Comparison of ENCODE assay signal across 8 mouse cellular contexts in the genomic region with DNA sequence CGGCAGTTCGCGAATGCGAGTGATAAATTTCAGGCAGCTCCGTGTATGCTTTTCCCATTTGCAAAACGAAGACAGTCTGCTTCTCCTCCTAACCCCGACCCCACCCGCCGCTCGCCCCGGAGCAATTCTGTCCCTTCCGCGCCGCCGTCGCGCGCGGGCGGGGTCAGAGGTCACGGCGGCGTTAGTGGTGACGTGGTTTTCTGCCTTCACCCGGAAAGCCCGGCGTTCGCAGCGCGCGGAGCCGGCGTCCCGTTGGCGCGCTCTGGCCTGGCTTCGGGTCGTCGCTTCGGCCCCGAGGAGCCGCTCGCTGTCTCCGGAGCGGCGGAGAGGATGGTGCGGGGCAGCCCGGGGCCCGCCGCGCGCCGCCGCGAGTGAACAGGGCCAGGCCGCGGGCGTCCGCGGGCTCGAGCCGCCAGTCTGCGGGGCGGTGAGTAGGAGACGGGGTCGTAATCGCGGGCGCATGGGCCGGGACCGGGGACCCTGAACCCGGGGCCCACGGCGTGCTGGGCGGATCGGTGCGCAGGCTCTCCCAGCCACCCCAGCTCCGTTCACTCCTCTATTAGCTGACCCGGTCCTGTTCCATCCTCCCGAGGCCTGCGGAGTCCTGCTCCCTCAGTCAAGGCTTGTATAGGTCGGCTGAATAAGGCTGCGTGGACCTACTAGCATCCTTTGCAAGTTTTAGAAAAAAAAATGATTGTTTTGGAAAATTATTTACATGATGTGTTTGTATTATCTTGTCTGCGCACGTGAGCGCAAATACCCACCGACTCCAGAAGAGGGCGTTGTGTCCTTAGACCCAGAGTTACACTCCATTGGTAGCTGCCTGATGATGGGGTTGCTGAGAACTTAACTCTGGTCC. TPM values are rescaled to one million over a fixed set of nuclear protein-coding genes. Genes with fewer than 3 reads are reported as not detected.
DNase-seq lines count a peak whose midpoint lies in the region; ATAC-seq and TF ChIP-seq lines count a peak whose summit lies in the region.

No protein-coding gene starts in this region.

- H3K9me3 ChIP-seq in embryonic facial prominence, embryonic 15.5 days (replicated peaks), result no peaks in the 10 kb centered on the region
- H3K9me3 ChIP-seq in limb, embryonic 14.5 days (ENCODE audit: control insufficient read depth, low read length), result no peaks in the 10 kb centered on the region
- no peaks in the 10 kb centered on the region for H3K9me3 ChIP-seq in midbrain, embryonic 16.5 days (replicated peaks; ENCODE audit: control insufficient read depth, low read length, poor library complexity, severe bottlenecking)

- under 1% methylated on average over 88 of the region's 88 CpGs for WGBS in embryonic facial prominence, embryonic 15.5 days
- WGBS in limb, embryonic 14.5 days, result under 1% methylated on average over 61 of the region's 88 CpGs
- WGBS in midbrain, embryonic 16.5 days, result under 1% methylated on average over 72 of the region's 88 CpGs
- under 1% methylated on average over 86 of the region's 88 CpGs for whole genome bisulfite sequencing in spleen, adult 2 months

- peaks cover 29% of the 10 kb centered on the region for H3K4me1 ChIP-seq in bone marrow macrophage, adult 2 months (ENCODE audit: control insufficient read depth, insufficient read depth, low read length)
- H3K4me1 ChIP-seq in embryonic facial prominence, embryonic 15.5 days, result peaks cover 27% of the 10 kb centered on the region
- peaks cover 13% of the 10 kb centered on the region for H3K4me1 ChIP-seq in limb, embryonic 14.5 days (ENCODE audit: control insufficient read depth, insufficient read depth, low read length)
- peaks cover 22% of the 10 kb centered on the region for H3K4me1 ChIP-seq in midbrain, embryonic 16.5 days (ENCODE audit: control insufficient read depth, insufficient read depth, low read length)
- H3K4me1 ChIP-seq in spleen, adult 2 months (ENCODE audit: control insufficient read depth, insufficient read depth, insufficient read length), result peaks cover 4% of the 10 kb centered on the region

- H3K27me3 ChIP-seq in embryonic facial prominence, embryonic 15.5 days, result no peaks in the 10 kb centered on the region
- H3K27me3 ChIP-seq in limb, embryonic 14.5 days (ENCODE audit: control insufficient read depth, insufficient read depth, low read length), result no peaks in the 10 kb centered on the region
- no peaks in the 10 kb centered on the region for H3K27me3 ChIP-seq in midbrain, embryonic 16.5 days (ENCODE audit: control insufficient read depth, insufficient read depth, low read depth, low read length)
- no peaks in the 10 kb centered on the region for H3K27me3 ChIP-seq in spleen, adult 2 months (ENCODE audit: control insufficient read depth, insufficient read depth, low read length)

- peak; percentile 85 for ATAC-seq in embryonic facial prominence, embryonic 15.5 days (ENCODE audit: insufficient number of reproducible peaks, low FRiP score, low TSS enrichment, low read depth)
- peak; percentile 89 for ATAC-seq in limb, embryonic 14.5 days (ENCODE audit: low FRiP score, low read depth)
- peak; percentile 84 for ATAC-seq in midbrain, embryonic 16.5 days

- H3K36me3 ChIP-seq in embryonic facial prominence, embryonic 15.5 days, result no peaks in the 10 kb centered on the region
- peaks cover 10% of the 10 kb centered on the region for H3K36me3 ChIP-seq in limb, embryonic 14.5 days (ENCODE audit: control insufficient read depth, insufficient read depth, low read length)
- no peaks in the 10 kb centered on the region; the same call in 1 of the 2 replicates for H3K36me3 ChIP-seq in midbrain, embryonic 16.5 days (ENCODE audit: control insufficient read depth, insufficient read depth, low read length)
- H3K36me3 ChIP-seq in spleen, adult 2 months (ENCODE audit: control insufficient read depth, insufficient read depth, low read length), result no peaks in the 10 kb centered on the region

- DNase-seq in B cell, adult 2 months, result peak; percentile 94 to 95
- DNase-seq in heart, adult 9 months (ENCODE audit: low spot score in 2 of 2), result peak; percentile 93
- DNase-seq in kidney, adult 9 months, result peak; percentile 94
- peak; percentile 83 for DNase-seq in limb, embryonic 14.5 days (ENCODE audit: low spot score)
- DNase-seq in spleen, adult 2 months (ENCODE audit: low read depth in 1 of 2, low spot score in 2 of 2), result peak; percentile 76 to 90

- H3K9ac ChIP-seq in embryonic facial prominence, embryonic 15.5 days, result peak overlapping the region; percentile 94
- peak overlapping the region; percentile 97 for H3K9ac ChIP-seq in limb, embryonic 14.5 days (ENCODE audit: low read depth, low read length, severe bottlenecking)
- peak overlapping the region; percentile 92 for H3K9ac ChIP-seq in midbrain, embryonic 16.5 days (ENCODE audit: low read depth, low read length)

- peak overlapping the region; percentile 77 for H3K4me3 ChIP-seq in bone marrow macrophage, adult 2 months (ENCODE audit: insufficient read depth, low read length)
- peak overlapping the region; percentile 98 for H3K4me3 ChIP-seq in embryonic facial prominence, embryonic 15.5 days (replicated peaks)
- H3K4me3 ChIP-seq in limb, embryonic 14.5 days (replicated peaks; ENCODE audit: low read length), result peak overlapping the region; percentile 100
- peak overlapping the region; percentile 99 for H3K4me3 ChIP-seq in midbrain, embryonic 16.5 days (ENCODE audit: low read depth, low read length)
- H3K4me3 ChIP-seq in spleen, adult 2 months (ENCODE audit: extremely low read depth, insufficient read depth, insufficient read length), result peak overlapping the region; percentile 88

- peak; percentile 19; the same call in 1 of the 2 replicates for TF ChIP-seq CTCF in bone marrow macrophage, adult 2 months (IDR thresholded peaks at IDR 0.05; ENCODE audit: low read depth, low read length)
- no peak for TF ChIP-seq CTCF in spleen, adult 2 months (IDR thresholded peaks at IDR 0.05; ENCODE audit: extremely low read depth, insufficient read depth, insufficient read length, insufficient replicate concordance)

- peak overlapping the region; percentile 63 for H3K27ac ChIP-seq in bone marrow macrophage, adult 2 months (ENCODE audit: insufficient read depth, low read depth, low read length)
- peak overlapping the region; percentile 83 for H3K27ac ChIP-seq in embryonic facial prominence, embryonic 15.5 days (replicated peaks)
- H3K27ac ChIP-seq in limb, embryonic 14.5 days (replicated peaks; ENCODE audit: low read depth, low read length), result peak overlapping the region; percentile 75
- H3K27ac ChIP-seq in midbrain, embryonic 16.5 days (ENCODE audit: low read length), result peak overlapping the region; percentile 86
- peak overlapping the region; percentile 71 for H3K27ac ChIP-seq in spleen, adult 2 months (ENCODE audit: insufficient read depth, low read length)

- peak overlapping the region; percentile 63 for H3K4me2 ChIP-seq in embryonic facial prominence, embryonic 15.5 days (replicated peaks)
- peak overlapping the region; percentile 73 for H3K4me2 ChIP-seq in limb, embryonic 14.5 days (replicated peaks; ENCODE audit: low read depth, low read length, severe bottlenecking)
- H3K4me2 ChIP-seq in midbrain, embryonic 16.5 days (ENCODE audit: low read length), result peak overlapping the region; percentile 82

- no peak for TF ChIP-seq POLR2A in bone marrow macrophage, adult 2 months (IDR thresholded peaks at IDR 0.05; ENCODE audit: borderline replicate concordance, low read depth, low read length)
- no peak for TF ChIP-seq POLR2A in limb, embryonic 14.5 days (IDR thresholded peaks at IDR 0.05; ENCODE audit: borderline replicate concordance, extremely low read depth, insufficient read depth, insufficient read length)
- TF ChIP-seq POLR2A in spleen, adult 2 months (IDR thresholded peaks at IDR 0.05; ENCODE audit: low read depth, low read length), result peak; percentile 71

RNA-seq across cellular contexts. Expression of a gene that starts 5.5 kb away (rescaled TPM):
- polyA plus RNA-seq in bone marrow macrophage, adult 2 months (2012; ENCODE audit: insufficient read depth, insufficient read length, missing spikeins), result 30.3 and 33.4 TPM in 2 replicates
- 31.5 and 35.3 TPM in 2 replicates for polyA plus RNA-seq in embryonic facial prominence, embryonic 15.5 days (2015; fragmentation: Nextera tagmentation; extraction: Ambion mirVana)
- 36.1 and 41.1 TPM in 2 replicates for polyA plus RNA-seq in limb, embryonic 14.5 days (2012; rRNA removed)
- 42.2 and 49.6 TPM in 2 replicates for polyA plus RNA-seq in limb, embryonic 14.5 days (2014; fragmentation: Nextera tagmentation; extraction: Ambion mirVana)
- polyA plus RNA-seq in midbrain, embryonic 16.5 days (2015; fragmentation: Nextera tagmentation; extraction: Ambion mirVana), result 24.6 and 25.6 TPM in 2 replicates
- 18.6 and 26.9 TPM in 2 replicates for polyA plus RNA-seq in spleen, adult 2 months (2012; rRNA removed)

RNA-seq across cellular contexts. Expression of a gene that starts 33.0 kb away (rescaled TPM):
- 87.1 and 111 TPM in 2 replicates for polyA plus RNA-seq in bone marrow macrophage, adult 2 months (2012; ENCODE audit: insufficient read depth, insufficient read length, missing spikeins)
- polyA plus RNA-seq in embryonic facial prominence, embryonic 15.5 days (2015; fragmentation: Nextera tagmentation; extraction: Ambion mirVana), result 67.4 and 68.1 TPM in 2 replicates
- polyA plus RNA-seq in limb, embryonic 14.5 days (2012; rRNA removed), result 31.3 and 51.9 TPM in 2 replicates
- polyA plus RNA-seq in limb, embryonic 14.5 days (2014; fragmentation: Nextera tagmentation; extraction: Ambion mirVana), result 48.2 and 50.8 TPM in 2 replicates
- polyA plus RNA-seq in midbrain, embryonic 16.5 days (2015; fragmentation: Nextera tagmentation; extraction: Ambion mirVana), result 52.9 and 54.6 TPM in 2 replicates
- 16.9 and 18.7 TPM in 2 replicates for polyA plus RNA-seq in spleen, adult 2 months (2012; rRNA removed)

RNA-seq across cellular contexts. Expression of a gene that starts 33.0 kb away (rescaled TPM):
- polyA plus RNA-seq in bone marrow macrophage, adult 2 months (2012; ENCODE audit: insufficient read depth, insufficient read length, missing spikeins), result 12.3 and 12.7 TPM in 2 replicates
- polyA plus RNA-seq in embryonic facial prominence, embryonic 15.5 days (2015; fragmentation: Nextera tagmentation; extraction: Ambion mirVana), result 21.7 and 25.0 TPM in 2 replicates
- 14.7 and 15.3 TPM in 2 replicates for polyA plus RNA-seq in limb, embryonic 14.5 days (2012; rRNA removed)
- polyA plus RNA-seq in limb, embryonic 14.5 days (2014; fragmentation: Nextera tagmentation; extraction: Ambion mirVana), result 25.3 and 29.0 TPM in 2 replicates
- polyA plus RNA-seq in midbrain, embryonic 16.5 days (2015; fragmentation: Nextera tagmentation; extraction: Ambion mirVana), result 20.2 and 23.0 TPM in 2 replicates
- polyA plus RNA-seq in spleen, adult 2 months (2012; rRNA removed), result 7.9 and 9.0 TPM in 2 replicates

RNA-seq across cellular contexts. Expression of a gene that starts 50.8 kb away (rescaled TPM):
- polyA plus RNA-seq in bone marrow macrophage, adult 2 months (2012; ENCODE audit: insufficient read depth, insufficient read length, missing spikeins), result 22.3 and 25.4 TPM in 2 replicates
- polyA plus RNA-seq in embryonic facial prominence, embryonic 15.5 days (2015; fragmentation: Nextera tagmentation; extraction: Ambion mirVana), result 30.1 and 32.6 TPM in 2 replicates
- 20.2 and 21.7 TPM in 2 replicates for polyA plus RNA-seq in limb, embryonic 14.5 days (2012; rRNA removed)
- polyA plus RNA-seq in limb, embryonic 14.5 days (2014; fragmentation: Nextera tagmentation; extraction: Ambion mirVana), result 19.4 and 24.2 TPM in 2 replicates
- polyA plus RNA-seq in midbrain, embryonic 16.5 days (2015; fragmentation: Nextera tagmentation; extraction: Ambion mirVana), result 46.7 and 48.7 TPM in 2 replicates
- polyA plus RNA-seq in spleen, adult 2 months (2012; rRNA removed), result 16.4 and 17.6 TPM in 2 replicates

Comparison
In these comparisons a context has a peak if more than half of its experiments do, and no peak if none do; other contexts are left out.
1. Peak in every context shown above with its lines: DNase-seq, ATAC-seq, H3K4me3 ChIP-seq and H3K27ac ChIP-seq.